Mouse (Mus musculus): ENCODE results near the gene Gna13.

Gene Gna13

DNA sequence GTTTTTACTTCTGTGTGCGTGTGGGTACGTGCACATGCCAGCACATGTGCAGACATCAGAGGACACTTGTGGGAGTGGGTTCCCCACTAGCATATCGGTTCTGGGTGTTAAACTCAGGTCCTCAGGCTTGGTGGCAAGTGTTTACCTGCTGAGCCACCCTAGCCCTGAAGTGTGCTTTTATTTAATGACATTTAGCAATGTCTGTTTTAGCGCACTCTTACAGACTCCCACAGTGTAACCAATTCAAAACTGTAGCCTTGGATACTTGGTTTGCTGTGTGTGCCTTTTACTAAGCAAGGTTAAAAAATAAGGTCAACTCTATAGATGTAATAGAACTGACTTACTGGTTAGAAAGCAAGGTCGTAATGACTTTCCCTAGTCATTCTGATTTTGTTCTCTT lies 3.2 kb downstream of the Gna13 start:
- no peak for ATAC-seq (ENCODE audit: insufficient number of reproducible peaks, low FRiP score, low TSS enrichment)

DNA sequence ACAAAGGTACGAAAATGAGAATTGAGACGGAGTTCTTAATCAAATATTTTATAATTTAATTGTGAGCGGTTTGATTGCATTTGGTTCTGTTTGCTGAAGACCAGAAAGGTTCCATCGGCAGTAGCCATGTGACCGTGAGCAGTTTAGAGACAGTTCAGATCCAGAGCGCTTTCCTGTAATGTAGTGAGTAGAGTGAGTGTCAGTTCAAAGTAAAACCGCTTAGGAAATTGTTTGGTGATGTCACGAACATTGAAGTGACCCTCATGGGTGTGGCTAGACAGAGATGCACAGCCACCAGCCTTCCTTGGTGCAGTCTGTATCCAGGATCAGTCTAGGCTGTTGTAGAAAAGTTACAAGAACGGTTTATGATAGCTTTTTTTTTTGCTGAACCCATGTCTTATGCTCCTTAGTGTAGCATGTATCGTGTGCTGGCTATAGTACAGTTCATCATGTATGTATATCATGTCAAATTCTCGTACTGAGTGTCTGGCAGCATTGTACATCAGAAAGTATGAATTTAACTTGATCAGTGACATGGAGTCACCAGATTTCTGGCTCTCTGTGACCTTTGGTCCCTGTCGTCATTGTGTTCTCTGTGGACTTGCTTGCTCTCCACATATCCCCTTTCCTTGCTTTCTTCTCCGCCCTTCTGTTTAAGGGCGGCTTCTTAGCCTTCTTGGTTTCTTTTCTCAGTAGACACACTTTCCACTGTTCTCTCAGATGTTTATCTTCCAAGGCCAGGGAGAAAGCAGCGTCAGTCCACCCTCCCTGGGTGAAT lies 4.4 kb downstream of the Gna13 start:
- no peak for ATAC-seq (ENCODE audit: insufficient number of reproducible peaks, low FRiP score, low TSS enrichment)

GRCm38 (mm10) chr11:109369026-109369637 lies 6.5 kb downstream of the Gna13 start:
- no peak for ATAC-seq (ENCODE audit: insufficient number of reproducible peaks, low FRiP score, low TSS enrichment)

DNA sequence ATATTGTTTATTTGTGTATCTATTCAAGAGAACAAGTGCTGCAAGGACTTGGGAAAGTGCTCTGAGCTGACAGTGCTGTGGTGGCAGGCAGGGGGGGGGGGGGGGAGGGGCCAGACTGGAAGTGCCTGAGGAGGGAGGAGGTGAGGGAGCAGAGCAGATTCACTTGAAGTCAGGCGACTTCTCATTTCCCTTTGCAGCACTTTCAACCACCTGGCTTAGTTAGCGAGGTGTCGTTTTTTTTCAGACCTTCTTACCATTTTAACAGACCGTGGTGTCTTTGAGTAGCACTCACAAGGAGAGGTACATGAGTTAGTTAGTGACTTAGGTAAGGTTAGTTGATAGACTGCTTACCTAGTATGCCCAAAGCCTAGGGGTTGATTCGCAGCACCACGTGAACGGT lies 12.8 kb downstream of the Gna13 start:
- ATAC-seq (ENCODE audit: insufficient number of reproducible peaks, low FRiP score, low TSS enrichment): no peak

DNA sequence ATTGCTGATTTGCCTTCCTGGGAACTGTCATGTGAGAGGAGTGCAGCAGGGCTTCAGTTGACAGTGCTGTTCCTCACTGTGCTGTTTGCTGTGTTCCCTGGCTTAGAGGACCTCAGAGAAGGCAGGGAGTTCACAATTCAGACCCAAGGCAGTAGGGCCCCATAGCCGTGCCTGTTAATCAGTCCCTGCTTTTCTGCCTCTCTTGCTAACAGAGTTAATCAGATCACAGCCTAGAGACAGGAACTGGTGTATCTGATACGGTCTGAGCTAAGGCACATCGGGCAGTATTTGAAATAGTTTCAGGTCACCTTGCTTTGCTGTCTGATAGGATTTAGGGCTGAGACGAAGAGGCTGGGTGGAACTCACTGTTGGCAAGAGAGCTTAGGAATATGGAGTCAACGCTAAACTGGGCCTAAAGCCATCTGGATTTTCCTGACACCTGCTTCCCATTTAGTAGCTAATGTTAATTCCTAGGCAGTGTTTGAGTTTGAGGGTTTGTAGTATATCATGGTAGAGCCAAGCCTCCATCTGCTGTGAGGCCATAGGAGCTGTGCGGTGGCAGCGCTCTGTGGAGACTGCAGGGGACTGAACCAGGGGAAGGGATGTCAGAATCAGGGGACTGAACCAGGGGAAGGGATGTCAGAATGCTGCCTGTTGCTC lies 14.0 kb downstream of the Gna13 start:
- ATAC-seq (ENCODE audit: insufficient number of reproducible peaks, low FRiP score, low TSS enrichment): peak; percentile 70

- no peak for ATAC-seq (ENCODE audit: insufficient number of reproducible peaks, low FRiP score, low TSS enrichment)
These were observed 14.8 kb downstream of the Gna13 start for GRCm38 (mm10) chr11:109377477-109377876.

DNA sequence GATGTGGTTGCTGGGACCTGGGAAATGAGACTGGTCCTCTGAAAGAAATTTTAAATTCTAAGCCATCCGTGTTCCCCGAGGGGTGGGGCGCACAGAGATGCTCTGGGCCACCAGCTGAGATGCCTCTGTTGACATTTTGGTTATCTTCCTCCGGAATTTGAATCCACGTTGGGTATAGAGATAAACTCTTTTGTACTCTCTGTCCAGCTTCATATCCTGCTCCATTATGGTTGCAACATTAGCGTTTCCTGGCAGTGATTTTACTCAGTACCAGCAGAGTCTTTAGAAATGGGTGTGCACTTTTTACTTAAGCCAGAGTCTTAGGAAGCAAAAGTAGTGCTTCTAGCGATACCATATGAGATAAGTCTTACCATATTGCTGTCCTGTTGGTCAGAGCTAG lies 15.4 kb downstream of the Gna13 start:
- ATAC-seq (ENCODE audit: insufficient number of reproducible peaks, low FRiP score, low TSS enrichment): no peak

- ATAC-seq (ENCODE audit: insufficient number of reproducible peaks, low FRiP score, low TSS enrichment): no peak
These were observed 18.0 kb downstream of the Gna13 start for GRCm38 (mm10) chr11:109380662-109381061.

- no peak for ATAC-seq (ENCODE audit: insufficient number of reproducible peaks, low FRiP score, low TSS enrichment)
These were observed 22.7 kb downstream of the Gna13 start for GRCm38 (mm10) chr11:109385296-109385695.

DNA sequence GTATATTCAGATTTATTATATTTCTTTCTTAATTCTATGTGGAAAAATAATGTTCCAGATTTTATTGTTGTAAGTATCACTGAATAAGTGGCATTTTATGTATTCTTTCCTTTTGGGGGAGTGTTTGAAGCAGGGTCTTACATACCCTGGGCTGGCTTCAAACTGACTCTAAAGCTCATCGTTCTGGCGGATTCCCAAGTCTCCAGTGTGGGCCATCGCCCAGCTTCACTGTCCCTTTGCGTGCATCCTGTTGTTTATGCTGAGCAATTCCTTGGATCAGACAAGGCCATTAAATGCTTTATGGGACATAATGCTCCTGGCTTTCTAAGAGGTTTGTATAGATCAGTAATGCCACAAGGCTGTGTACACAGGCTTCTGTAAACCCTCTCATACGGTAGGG lies 26.4 kb downstream of the Gna13 start:
- ATAC-seq (ENCODE audit: insufficient number of reproducible peaks, low FRiP score, low TSS enrichment): no peak

GRCm38 (mm10) chr11:109391200-109391599 lies 28.6 kb downstream of the Gna13 start:
- no peak for ATAC-seq (ENCODE audit: insufficient number of reproducible peaks, low FRiP score, low TSS enrichment)

GRCm38 (mm10) chr11:109391760-109392159 lies 29.1 kb downstream of the Gna13 start:
- no peak for ATAC-seq (ENCODE audit: insufficient number of reproducible peaks, low FRiP score, low TSS enrichment)

DNA sequence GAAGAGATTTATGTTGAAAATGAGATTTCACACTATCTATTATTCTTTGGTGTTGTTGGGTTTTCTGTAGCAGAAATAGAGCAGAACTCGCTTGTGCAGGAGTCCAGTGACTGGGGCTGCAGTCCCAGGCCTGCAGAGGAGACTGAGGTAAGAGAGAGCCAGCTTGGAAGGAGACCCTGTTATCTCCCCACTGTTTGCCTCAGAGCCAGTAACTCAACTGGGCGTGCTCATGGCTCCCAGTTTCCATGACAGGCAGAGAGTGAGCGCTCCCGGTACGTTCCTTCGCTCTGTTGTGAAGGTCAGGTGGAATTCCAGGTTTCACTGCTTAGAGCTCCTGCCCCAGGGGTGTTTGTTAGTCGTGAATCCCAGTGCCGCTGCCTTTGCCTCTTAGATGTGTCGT lies 30.0 kb downstream of the Gna13 start:
- no peak for ATAC-seq (ENCODE audit: insufficient number of reproducible peaks, low FRiP score, low TSS enrichment)

DNA sequence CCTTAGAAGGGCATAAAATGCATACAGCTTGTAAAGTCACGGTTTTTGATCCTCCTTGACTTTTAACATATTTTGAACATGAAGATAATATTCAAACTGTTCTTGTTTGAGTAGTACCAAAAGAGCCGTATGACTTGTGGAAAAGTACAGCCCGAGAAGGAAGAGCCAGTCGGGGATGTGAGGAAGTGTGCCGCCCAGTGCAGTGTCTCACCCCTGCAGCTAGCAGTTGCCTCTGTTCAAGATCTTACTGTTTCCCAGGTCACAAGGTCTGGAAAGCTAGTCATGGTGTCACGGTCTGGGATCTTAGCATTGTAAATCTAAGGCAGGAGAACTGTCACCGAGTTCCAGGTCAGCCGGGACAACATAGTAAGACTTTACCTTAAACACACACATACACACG lies 32.1 kb downstream of the Gna13 start:
- ATAC-seq (ENCODE audit: insufficient number of reproducible peaks, low FRiP score, low TSS enrichment): no peak

DNA sequence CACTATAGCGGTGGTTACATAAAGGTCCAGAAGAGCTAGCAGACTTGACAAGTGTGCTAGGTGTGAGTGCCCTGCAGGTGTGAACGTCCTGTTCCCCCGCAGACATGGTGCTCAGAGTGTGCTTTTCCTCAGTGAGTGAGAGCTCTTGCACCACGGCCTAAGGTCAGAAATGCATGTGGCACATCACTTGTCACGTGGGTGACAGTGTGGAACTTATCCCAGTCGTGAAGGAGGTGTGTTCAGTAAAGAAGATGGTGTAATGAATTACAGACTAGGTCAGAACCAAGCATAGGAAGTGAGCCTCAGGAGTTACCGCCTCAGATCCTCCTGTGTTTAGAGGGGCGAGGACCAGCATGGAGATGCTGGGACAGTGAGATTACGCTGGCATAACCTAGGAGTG lies 32.7 kb downstream of the Gna13 start:
- no peak for ATAC-seq (ENCODE audit: insufficient number of reproducible peaks, low FRiP score, low TSS enrichment)

- ATAC-seq (ENCODE audit: insufficient number of reproducible peaks, low FRiP score, low TSS enrichment): no peak
These were observed 43.8 kb downstream of the Gna13 start for GRCm38 (mm10) chr11:109406431-109406830.

DNA sequence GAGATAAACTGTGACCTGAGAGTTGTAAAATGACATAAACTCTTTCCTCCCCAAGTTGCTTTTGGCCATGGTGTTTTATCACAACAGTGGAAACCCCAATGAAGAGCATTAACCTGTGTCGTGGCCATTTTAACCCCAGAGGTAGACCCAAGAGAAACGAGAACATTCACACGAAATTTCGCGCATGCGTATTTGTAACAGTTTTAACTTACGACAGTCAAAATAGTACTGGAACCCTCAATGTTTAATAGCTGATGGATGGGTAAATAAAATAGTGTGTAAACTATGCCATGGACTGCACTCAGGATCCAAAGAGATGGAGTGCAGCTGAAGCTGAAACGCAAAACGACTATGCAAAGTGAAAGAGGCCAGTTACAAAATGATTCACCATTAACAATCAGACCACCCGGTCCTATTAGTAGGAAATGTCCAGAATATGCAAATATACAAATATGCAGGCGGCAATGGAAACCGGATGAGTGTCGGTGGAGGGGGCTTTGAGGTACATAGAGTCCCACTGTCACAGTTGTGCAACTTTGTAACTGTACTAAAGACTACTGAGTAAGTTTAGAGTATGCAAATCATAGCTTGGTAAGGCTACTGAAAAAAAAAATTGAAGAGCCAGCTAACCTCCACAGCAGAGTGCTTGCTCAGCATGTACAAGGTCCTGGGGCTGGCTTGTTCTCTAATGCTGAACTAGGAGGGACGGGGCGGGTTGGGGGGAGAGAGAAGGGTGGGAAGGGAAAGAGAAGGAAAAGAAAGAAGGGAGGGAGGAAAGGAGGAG lies 47.8 kb downstream of the Gna13 start:
- no peak for ATAC-seq (ENCODE audit: insufficient number of reproducible peaks, low FRiP score, low TSS enrichment)

DNA sequence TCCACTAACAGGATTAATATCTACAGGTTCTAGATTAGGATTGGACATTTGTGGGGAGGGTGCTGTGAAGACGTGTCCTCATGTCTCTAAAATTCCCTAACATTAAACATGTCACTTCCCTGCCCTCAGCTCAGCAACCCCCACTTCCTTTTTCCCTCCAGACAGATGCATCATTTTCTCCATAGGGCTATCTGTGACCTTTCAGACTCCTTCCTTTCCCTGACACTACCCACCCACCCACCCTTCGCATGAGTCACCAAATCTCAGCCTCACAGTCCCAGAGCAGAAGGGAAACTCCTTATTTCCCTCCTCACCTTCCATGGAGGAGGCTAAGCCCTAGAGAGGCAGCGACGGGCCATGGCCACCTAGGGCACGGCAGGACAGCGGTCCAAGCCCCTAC lies 51.0 kb downstream of the Gna13 start, which contains the start of gene 9930022D16Rik:
Gene 9930022D16Rik, plus strand, starts transcription at position 301 of the 400 bp plus-strand sequence.
- ATAC-seq (ENCODE audit: insufficient number of reproducible peaks, low FRiP score, low TSS enrichment): no peak

GRCm38 (mm10) chr11:109414802-109415201 lies 52.2 kb downstream of the Gna13 start:
- no peak for ATAC-seq (ENCODE audit: insufficient number of reproducible peaks, low FRiP score, low TSS enrichment)

DNA sequence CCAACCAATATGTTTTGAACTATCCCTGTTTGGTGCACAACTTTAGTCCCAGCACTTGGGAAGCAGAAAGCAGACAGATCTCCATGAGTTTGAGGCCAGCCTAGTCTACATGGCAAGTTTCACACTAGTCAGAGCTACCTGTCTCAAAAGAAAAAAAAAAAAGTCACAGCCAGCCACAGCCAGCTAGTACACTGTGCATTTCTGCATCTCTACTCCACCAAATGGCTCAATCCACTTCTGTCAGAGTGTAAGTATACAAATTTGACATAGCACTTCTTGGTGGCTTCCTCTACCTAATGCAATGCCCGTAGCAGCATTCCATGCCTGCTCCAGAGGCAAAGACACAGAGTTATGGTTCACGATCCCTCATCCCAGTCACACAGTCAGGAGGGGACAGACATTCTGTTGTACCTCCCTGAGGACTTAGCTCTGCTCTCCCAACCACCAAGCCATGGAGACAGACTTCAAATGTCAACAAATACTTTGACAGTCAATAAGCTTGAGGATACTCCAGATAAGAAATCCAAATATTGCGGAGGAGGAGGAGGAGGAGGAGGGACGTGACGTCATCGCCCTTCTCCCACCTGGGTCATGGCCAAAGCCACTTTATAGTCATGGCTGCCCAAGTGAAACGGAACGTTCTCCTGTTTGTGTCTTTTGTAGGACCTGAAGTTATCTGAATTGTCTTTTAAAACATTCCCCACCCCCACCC lies 54.2 kb downstream of the Gna13 start:
- ATAC-seq (ENCODE audit: insufficient number of reproducible peaks, low FRiP score, low TSS enrichment): no peak
